Mouse (Mus musculus) neural tube, embryonic 10.5 days (tissue): Measurements from ENCODE around the gene Lcn2.

Source experiments
- DNase-seq: peaks from one replicate; pipeline ENCODE4 v3.0.0-alpha.2; 2017; ENCODE audit warnings: low spot score; ENCODE audit errors: extremely low spot score

The Lcn2 gene

GRCm38 (mm10) chr2:32387706-32388490 lies at the start of gene Lcn2:
Gene Lcn2, minus strand, starts transcription at chr2:32388252.
- no peak for DNase-seq

- no peak for DNase-seq
Measured at GRCm38 (mm10) chr2:32437612-32438166, 49.6 kb upstream of the Lcn2 start.

DNA sequence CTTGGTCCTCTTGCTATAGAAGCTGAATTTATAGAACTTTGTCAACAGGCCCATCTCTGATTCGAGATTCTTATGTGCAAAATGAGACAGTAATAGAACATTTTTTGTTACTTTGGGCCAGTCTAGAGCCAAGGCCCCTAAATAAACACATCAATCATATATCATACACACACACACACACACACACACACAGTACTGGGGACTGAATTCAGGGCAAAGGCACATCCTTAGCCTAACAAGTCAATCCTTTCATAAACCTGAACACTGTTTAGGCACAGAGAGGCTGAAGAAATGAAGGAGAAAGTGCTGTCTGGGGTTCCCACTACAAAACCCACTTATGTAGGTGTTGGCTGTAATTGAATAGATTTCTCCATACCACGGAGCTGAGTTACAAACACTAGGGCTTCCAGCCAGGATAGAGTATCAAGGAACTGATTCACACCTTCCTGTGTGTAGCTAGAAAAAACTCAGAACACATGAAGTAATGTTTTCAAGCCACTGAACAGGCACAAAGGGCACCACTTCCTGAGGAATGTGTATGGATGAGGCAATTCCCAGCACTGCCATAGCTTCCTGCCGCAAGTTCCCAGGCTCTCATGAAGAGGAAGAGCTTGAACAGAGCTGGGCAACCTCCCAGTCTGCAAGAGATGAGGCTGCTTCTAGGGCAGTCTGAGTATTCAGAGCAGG lies 48.8 kb upstream of the Lcn2 start:
- DNase-seq = no peak

DNA sequence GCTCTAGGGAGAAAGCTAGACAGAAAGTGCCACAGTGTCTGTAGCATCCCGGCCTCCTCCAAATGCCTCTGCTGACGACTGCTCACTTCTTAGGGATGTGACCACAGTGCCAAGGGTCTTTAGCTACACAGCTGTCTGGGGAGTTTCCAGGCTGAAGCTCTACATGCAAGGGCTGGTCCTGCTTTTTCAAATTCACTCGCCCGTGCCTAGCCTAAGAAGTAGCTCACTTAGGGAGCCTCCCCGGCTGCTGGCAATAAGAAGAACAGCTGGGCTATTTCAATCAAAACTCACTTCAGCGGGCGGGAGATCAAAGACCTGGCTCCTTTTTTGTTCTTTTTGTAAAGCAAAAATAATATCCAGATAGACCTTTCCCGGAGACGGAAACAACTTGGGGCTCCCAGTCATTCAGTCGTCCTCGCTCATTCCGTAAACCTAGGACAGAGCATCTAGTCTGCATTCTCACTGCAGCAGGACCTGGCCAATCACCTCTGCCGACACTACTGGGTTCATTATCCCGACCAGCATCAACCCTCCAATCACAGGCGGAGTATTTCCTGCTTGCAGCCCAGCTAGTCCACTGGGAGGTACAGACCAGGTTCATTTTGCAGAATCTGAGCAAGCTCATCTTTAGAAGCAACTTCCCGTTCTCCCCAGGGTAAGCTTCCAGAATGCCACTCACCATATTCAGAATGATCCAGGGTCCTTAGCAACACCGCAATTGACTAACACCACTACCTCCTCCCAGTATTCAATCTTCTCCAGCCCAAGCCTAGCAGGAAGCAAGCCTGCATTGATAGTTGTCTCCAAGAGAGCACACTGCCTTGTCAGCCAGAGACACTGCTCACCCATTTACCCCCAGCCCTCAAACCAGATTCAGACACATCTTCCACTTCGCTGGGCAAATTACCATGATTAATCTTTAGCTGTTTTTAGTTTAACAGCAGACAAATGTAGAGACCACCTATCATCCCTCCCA lies 42.9 kb upstream of the Lcn2 start:
- DNase-seq = peak; percentile 85

DNA sequence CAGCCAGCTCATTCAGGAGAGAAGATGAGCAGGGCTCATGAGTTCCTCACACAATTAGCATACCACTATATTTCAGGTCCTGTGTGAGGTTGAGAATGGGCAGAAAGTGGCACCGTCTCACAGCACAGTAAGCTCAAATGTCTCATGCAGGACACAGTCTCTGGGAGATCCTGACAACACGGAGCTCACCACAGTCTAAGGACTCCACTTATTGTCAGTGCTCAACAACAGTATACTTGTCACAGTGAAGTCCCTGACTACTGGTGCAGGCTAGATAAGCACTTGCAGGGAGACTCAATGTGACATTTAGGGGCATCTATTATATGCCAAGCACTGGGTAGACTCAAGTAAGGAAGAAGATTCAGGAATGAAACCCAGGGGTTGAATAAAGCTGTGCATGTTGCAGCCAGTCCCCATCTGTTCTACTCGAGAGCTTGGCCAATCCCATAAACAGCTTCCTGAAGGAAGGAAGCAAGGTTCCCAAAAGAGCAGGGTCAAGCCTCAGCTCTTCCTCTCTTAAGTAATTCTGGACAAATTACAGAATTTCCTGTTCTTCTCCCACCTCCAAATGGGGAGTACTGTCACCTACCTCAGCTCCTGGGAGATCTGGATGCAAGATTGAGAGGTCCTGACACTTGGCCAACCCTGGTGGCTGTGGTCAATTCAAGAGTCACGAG lies 41.3 kb upstream of the Lcn2 start:
- no peak for DNase-seq

GRCm38 (mm10) chr2:32428262-32428722 lies 40.2 kb upstream of the Lcn2 start:
- no peak for DNase-seq

- DNase-seq = no peak
Measured at GRCm38 (mm10) chr2:32427720-32428119, 39.7 kb upstream of the Lcn2 start.

DNA sequence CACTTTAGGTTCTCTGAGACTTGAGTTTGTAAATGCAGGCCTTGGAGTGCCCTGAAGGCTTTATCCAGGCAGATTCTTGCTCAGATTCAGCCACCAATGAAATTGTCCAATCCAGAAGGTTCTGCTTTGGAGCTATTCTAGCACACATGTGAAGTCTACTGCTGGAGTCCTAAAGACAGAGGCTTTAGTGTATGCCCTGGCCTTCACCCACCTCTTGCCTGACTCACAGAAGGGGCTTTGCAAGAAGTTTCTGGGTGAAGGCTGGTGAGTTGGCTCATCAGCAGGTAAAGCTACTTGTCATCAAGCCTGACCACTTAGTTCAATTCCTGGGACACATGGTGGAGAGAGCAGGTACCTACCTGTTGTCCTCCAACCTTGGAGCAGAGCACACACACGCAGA lies 38.1 kb upstream of the Lcn2 start:
- no peak for DNase-seq

DNA sequence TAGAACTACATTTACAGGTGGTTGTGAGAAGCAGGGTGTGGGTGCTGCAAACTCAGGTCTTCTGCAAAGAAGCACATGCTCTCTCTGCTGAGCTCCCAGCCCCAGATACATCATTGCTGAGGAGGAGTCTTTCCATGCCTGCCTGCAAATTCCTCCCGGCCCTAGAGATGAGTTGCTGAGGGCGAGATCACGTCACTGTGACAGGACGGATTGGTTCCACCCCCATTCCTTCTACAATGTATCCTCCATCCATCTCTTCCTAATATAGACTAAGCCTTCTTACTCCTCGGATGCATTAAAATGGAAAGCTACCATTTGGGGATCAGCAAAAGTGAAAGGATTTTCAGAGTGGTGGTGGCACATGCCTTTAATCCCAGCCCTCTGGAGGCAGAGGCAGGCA lies 37.5 kb upstream of the Lcn2 start:
- no peak for DNase-seq

GRCm38 (mm10) chr2:32424796-32425195 lies 36.7 kb upstream of the Lcn2 start:
- DNase-seq = no peak

- DNase-seq = peak; percentile 59
Measured at GRCm38 (mm10) chr2:32423481-32424331, 35.7 kb upstream of the Lcn2 start.

DNA sequence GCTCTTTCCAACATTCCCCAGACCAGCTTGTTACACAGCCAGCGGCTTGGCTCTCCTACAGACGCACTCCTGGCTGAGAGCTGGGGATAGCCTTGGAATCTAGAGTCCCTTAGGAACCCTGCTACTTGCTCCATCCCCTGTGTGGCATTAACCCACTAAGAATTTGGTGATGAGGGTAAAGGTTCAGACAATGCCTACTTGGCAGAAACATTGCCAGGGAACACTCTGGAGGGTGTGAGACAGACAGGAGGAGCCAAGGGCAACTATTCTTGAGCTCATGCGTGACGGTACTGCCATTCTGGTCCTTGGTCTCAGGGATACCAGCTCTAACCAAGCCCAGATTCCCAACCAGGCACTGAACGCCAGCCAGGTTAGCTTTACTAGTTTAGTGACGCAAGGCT lies 33.8 kb upstream of the Lcn2 start:
- no peak for DNase-seq

DNA sequence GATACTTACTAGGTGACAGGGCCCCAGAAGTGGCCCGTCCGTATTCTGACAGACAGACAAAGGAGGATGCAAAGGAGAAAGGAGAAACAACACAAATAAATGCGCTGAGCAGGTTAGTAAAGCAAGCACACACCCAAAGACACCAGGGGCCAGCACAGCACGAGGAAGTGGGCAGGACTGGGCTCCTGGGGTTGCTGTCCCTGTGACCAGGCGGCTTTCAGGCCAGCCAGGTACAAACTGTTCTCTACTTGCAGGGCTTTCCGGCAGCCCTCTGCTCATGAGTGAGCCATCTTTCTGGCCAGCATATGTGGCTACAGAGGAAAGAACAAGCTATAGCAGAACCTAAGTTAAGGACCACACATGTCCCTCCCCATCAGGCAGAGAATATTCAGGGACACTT lies 32.6 kb upstream of the Lcn2 start:
- DNase-seq = no peak

GRCm38 (mm10) chr2:32420066-32420608 lies 32.1 kb upstream of the Lcn2 start:
- DNase-seq = no peak

DNA sequence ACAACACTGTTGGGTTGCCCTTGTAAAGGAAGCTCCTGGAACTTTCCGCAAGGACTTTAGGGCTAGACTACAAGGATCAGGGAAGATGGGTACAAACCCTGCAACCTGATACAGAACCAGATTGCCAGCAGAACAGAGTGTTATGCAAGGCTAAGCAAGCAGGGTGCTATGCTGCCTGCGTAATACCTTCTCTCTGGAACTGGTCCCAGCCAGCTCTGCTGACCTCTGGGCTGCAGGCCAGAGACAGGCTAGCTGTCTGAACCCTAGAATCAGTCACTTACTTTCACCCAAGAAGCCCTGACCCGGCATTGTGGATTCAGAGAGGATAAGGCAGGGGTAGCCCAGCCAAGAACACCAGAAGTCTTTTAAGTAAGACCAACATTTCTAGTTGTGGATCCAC lies 31.3 kb upstream of the Lcn2 start:
- no peak for DNase-seq

GRCm38 (mm10) chr2:32418430-32419151 lies 30.5 kb upstream of the Lcn2 start:
- DNase-seq = no peak

- no peak for DNase-seq
Measured at GRCm38 (mm10) chr2:32417486-32417885, 29.4 kb upstream of the Lcn2 start.

- no peak for DNase-seq
Measured at GRCm38 (mm10) chr2:32416556-32416955, 28.5 kb upstream of the Lcn2 start.

GRCm38 (mm10) chr2:32415801-32416200 lies 27.7 kb upstream of the Lcn2 start:
- DNase-seq = no peak
